Comparison of ENCODE assay signal across 9 mouse cellular contexts in the genomic region with DNA sequence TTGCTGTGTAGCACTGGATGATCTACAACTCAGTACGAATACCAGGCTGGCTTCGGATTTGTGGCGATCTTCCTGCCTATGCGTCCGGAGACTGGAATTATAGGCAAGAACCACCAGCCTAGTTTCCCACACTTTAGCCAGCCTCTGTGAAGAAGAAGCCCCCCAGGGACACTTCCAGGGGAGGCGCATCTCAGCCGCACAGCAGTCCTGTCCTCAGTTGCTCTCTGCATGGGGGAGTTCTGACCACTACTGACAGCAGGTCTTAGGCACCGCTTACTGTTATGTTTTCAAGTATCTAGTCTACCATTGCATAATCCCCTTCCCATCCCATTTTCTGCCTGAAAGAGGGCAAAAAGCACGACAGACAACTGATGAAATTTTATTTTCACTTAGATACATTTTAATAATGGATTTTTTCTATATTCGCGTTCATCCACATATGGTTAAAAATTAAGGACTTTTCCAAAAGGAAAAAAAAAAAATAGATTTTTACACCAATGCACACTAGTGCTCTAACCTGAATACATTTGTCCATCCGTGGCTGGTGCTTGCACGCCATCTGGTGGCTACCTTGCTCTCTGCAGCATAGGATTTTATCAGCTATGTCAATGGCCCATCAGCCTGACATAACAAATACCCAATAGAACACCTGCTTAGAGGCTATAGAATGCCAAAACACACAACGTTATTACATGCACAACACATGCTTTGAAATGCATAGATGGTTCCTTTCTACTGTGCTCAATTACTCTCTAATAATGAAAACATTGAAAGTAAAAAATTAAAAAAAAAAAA. TPM values are rescaled to one million over a fixed set of nuclear protein-coding genes. Genes with fewer than 3 reads are reported as not detected.
DNase-seq lines count a peak whose midpoint lies in the region; ATAC-seq and TF ChIP-seq lines count a peak whose summit lies in the region.
"Had no signal": no experiment of that assay in that cellular context is flagged by ENCODE, and none has a peak within 500 bp of the region (broad histone marks: within the 10 kb centered on the region; RNA-seq: fewer than 3 reads in every experiment).

No protein-coding gene starts in this region.

- H3K9ac ChIP-seq in lung, embryonic 14.5 days = no peak overlapping the region

- DNase-seq in adrenal gland, postnatal 4 days (ENCODE audit: low spot score in 2 of 2) = peak; percentile 58 to 67
- DNase-seq in fibroblast of lung, adult 2 months (ENCODE audit: low read depth) = peak; percentile 49
- peak; percentile 52 for DNase-seq in heart, postnatal 25 days (ENCODE audit: low spot score)
- peak; percentile 89 to 91 for DNase-seq in kidney, postnatal 4 days
- DNase-seq in lung, embryonic 14.5 days = peak; percentile 95
- DNase-seq in ovary, adult 18-20 months (ENCODE audit: low spot score) = peak; percentile 40
- peak; percentile 43 to 76 for DNase-seq in thymus, postnatal 10 days (ENCODE audit: low spot score in 2 of 2)

- H3K4me3 ChIP-seq in lung, embryonic 14.5 days (ENCODE audit: low read depth, low read length) = no peak overlapping the region
- H3K4me3 ChIP-seq: erythroblast, embryonic 14.5 days had no signal

- 46% methylated on average over 14 of the region's 14 CpGs for WGBS in lung, embryonic 14.5 days

- intact Hi-C loops in heart, postnatal 25 days (cut with DNase I) = loop anchor here (1.0 to 5.0 kb wide), 3 partner anchors 22 to 240 kb away; no protein-coding TSS in a partner anchor

- H3K9me3 ChIP-seq in lung, embryonic 14.5 days (ENCODE audit: low read depth, low read length) = no peaks in the 10 kb centered on the region

- TF ChIP-seq CTCF in lung, embryonic 14.5 days (IDR thresholded peaks at IDR 0.05; ENCODE audit: low read depth) = peak; percentile 98

- H3K36me3 ChIP-seq in lung, embryonic 14.5 days (ENCODE audit: insufficient read depth) = no peaks in the 10 kb centered on the region

- H3K4me2 ChIP-seq in lung, embryonic 14.5 days = no peak overlapping the region

- peak; percentile 99 for ATAC-seq in CD4-positive, CD25-positive, alpha-beta regulatory T cell, adult 4 months
- peak; percentile 72; the same call in 1 of the 2 replicates for ATAC-seq in lung, embryonic 14.5 days (ENCODE audit: insufficient read depth)

- no peak overlapping the region for H3K27ac ChIP-seq in lung, embryonic 14.5 days (ENCODE audit: low read depth)

- no peaks in the 10 kb centered on the region for H3K27me3 ChIP-seq in lung, embryonic 14.5 days (ENCODE audit: insufficient read depth, low read length)

- 0 out of 2 replicates have a peak, but pooled peaks cover 2% of the 10 kb centered on the region for H3K4me1 ChIP-seq in lung, embryonic 14.5 days (ENCODE audit: insufficient read depth)

RNA-seq across cellular contexts. Expression of a gene that starts 10.1 kb away (rescaled TPM):
- polyA plus RNA-seq in CD4-positive, CD25-positive, alpha-beta regulatory T cell, adult 4 months (2017; shearing (Covaris generic)) = 1 to 10 TPM in 1 of 2 experiments, under 1 TPM in 1; 0.29 to 1.6 TPM
- 10 to 100 TPM; 54.2 to 55.2 TPM for total RNA-seq in adrenal gland, postnatal 4 days (2021)
- 100 to 1,000 TPM; 122 to 129 TPM for total RNA-seq in heart, postnatal 25 days (2021)
- polyA plus RNA-seq in lung, embryonic 14.5 days (2014; fragmentation: Nextera tagmentation; extraction: Ambion mirVana) = 12.2 and 13.8 TPM in 2 replicates
- polyA plus RNA-seq: erythroblast, embryonic 14.5 days had no signal

Comparison
In these comparisons a context has a peak if more than half of its experiments do, and no peak if none do; other contexts are left out.
1. DNase-seq: peak in every context shown above with its lines; median percentile 95 in lung, embryonic 14.5 days; 90 in kidney, postnatal 4 days; 62 in adrenal gland, postnatal 4 days; 60 in thymus, postnatal 10 days; 52 in heart, postnatal 25 days; 49 in fibroblast of lung, adult 2 months; 40 in ovary, adult 18-20 months.